Mouse (Mus musculus) megakaryocyte progenitor cell, adult 5-6 weeks (primary cell): ENCODE results near the gene Ndfip2. TPM values are rescaled to one million over a fixed set of nuclear protein-coding genes. Genes with fewer than 3 reads are reported as not detected.

Experiments used
- total RNA-seq, 2 experiments: library from RNA; stranded (forward) in 1 of 2; stranded (reverse) in 1 of 2; fragments of 157-497, 149-512 nt in 1 of 2; fragments of 200-1000 nt in 1 of 2; gene quantifications; 2 replicates each; pipeline versions ENCODE4 v1.2.3 to v1.2.4; 2015 to 2017

The Ndfip2 gene
- total RNA-seq, 2 experiments from 2014 or later: 13.7 to 15.5 TPM

Other genes starting within 250 kb of the Ndfip2 start
- gene Rbm26, start 81.2 kb upstream of the Ndfip2 start, total RNA-seq (2015): 69.1 and 80.4 TPM in 2 replicates
- gene Rbm26, start 81.2 kb upstream of the Ndfip2 start, total RNA-seq (2017): 52.9 and 70.6 TPM in 2 replicates